Mouse (Mus musculus) gastrocnemius, postnatal 25 days (tissue): ENCODE data around the gene Wnt10a. TPM values are rescaled to one million over a fixed set of nuclear protein-coding genes. Genes with fewer than 3 reads are reported as not detected.
"Not testable (repeated sequence)": the region's sequence is repeated elsewhere in the genome, so short reads cannot be mapped to it uniquely, and the experiment has no call there.

ENCODE experiments used
- DNase-seq: peaks from one replicate; pipeline ENCODE4 v3.0.0; 2022
- total RNA-seq, 2 experiments: library from RNA; stranded (reverse); gene quantifications; 1 replicate in 1 of 2; 2 replicates in 1 of 2; pipeline ENCODE4 v1.2.3; 2021

The Wnt10a gene
- total RNA-seq, 2 experiments from 2014 or later, result not detected

- not testable (repeated sequence) for DNase-seq
Observed at GRCm38 (mm10) chr1:74815965-74816364, 24.6 kb downstream of the Wnt10a start.

DNA sequence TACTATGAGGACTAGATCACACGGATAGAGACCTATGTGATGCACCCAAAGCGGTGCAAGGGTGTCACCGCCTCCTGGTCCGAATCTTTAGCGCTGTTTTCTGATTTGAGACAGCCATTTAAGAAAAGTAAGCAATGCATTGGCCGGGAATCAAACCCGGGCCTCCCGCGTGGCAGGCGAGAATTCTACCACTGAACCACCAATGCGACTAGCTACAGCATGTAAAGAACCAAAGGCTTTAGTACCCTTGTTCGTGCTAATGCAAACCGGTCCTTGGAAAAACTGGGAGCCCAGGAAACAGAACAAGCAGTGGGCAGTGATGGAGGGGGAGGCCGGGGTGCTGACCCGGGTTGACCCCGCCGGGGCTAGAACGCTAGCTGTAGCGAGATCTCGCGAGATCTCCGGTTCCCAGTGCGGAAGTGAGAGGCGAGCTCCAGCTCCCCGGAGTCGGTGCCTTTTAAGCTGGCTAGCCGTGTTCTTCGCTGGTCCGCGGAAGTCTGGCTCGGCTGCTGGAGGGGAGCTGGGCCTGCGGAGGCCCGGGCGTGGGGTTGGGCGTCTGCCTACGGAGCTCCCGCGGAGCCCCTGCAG, 25.4 kb downstream of the Wnt10a start:
- peak; percentile 91 for DNase-seq

- no peak for DNase-seq
Observed at GRCm38 (mm10) chr1:74817219-74817618, 25.9 kb downstream of the Wnt10a start.

DNA sequence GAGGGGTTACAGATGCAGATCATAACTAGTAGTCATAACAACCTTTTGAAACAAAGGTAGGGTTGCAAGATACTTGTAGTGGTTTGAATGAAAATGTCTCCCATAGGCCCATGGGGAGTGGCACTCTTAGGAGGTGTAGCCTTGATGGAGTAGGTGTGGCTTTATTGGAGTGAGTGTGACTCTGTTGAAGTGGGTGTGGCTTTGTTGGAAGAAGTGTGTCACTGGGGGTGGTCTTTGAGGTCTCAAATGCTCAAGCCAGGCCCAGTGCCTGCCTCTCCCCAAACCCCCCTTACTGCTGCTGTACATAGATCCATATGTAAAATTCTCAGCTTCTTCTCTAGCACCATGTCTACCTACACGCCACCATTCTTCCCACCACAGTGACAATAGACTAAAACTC, 27.2 kb downstream of the Wnt10a start:
- no peak for DNase-seq

DNA sequence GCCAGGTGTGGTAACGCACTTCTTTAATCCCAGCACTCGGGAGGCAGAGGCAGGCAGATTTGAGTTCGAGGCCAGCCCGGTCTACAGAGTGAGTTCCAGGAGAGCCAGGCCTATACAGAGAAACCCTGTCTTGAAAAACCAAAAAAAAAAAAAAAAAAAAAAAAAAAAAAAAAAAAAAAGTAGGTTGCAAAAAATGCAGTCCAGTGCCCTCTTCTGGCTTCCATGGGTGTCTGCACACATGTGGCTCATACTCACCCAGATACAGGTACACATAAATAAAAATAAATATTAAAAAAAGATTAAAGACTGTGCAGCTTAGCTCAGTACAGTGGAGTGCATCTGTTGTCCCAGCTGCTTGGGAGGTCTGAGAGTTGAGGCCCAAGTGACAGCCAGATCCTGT, 32.3 kb downstream of the Wnt10a start:
- not testable (repeated sequence) for DNase-seq

- DNase-seq, result no peak
Observed at GRCm38 (mm10) chr1:74824518-74825302, 33.4 kb downstream of the Wnt10a start.

GRCm38 (mm10) chr1:74830061-74830460, 38.7 kb downstream of the Wnt10a start:
- no peak for DNase-seq

DNA sequence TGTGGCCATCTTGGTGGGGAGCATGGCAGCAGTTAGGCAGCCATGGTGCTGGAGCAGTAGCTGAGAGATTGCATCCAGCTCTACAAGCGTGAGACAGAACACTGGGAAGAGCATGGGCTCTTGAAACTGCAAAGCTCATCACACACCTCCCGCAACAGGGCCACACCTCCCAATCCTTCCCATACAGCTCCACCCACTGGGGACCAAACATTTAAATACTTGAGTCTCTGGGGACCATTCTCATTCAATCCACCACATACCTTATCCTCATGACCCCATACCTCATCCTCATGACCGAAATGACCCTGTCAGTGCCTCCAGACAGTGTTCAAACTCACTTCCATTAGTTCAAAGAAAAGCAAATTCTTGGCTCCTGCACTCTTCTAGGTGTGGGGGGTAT, 41.9 kb downstream of the Wnt10a start:
- DNase-seq, result no peak

- DNase-seq, result no peak
Observed at GRCm38 (mm10) chr1:74843090-74843489, 51.8 kb downstream of the Wnt10a start.

- no peak for DNase-seq
Observed at GRCm38 (mm10) chr1:74846341-74846740, 55.0 kb downstream of the Wnt10a start.

DNA sequence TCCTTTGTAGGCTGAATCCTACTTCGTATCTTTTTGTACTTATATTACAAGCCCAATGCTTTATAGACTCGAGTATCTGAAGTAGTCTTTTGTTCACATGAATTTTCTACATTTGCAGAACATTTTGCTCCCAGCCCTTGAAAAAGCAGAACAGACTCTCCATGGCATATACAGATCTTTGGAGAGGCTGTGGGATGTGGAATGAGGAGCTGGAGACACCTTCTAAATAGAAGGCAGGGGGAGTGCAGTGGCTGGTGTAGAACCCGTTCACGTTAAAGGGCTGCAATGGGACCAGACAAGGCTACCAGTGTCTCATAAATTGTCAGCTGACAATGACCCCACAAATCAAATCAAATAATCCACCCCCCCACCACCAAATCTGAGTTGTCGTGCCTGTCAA, 57.6 kb downstream of the Wnt10a start:
- no peak for DNase-seq

GRCm38 (mm10) chr1:74850251-74850650, 58.9 kb downstream of the Wnt10a start:
- no peak for DNase-seq

- no peak for DNase-seq
Observed at GRCm38 (mm10) chr1:74851001-74851775, 59.9 kb downstream of the Wnt10a start.

Other genes with a start within 250 kb of the Wnt10a start
- 10 to 100 TPM; 43.2 to 72.4 TPM for gene Plcd4, start 248.6 kb upstream of the Wnt10a start, total RNA-seq
- 1 to 10 TPM; 6.8 to 8.3 TPM for gene Usp37, start 247.2 kb upstream of the Wnt10a start, total RNA-seq
- gene Zfp142, start 203.3 kb upstream of the Wnt10a start, total RNA-seq, result 10 to 100 TPM in 1 of 2 experiments, 1 to 10 TPM in 1; 9.3 to 10.1 TPM
- 10 to 100 TPM; 18.6 to 21.0 TPM for gene Bcs1l, start 203.2 kb upstream of the Wnt10a start, total RNA-seq
- gene Rnf25, start 190.1 kb upstream of the Wnt10a start, total RNA-seq, result 10 to 100 TPM; 13.1 to 17.5 TPM
- gene Stk36, start 190.1 kb upstream of the Wnt10a start, total RNA-seq, result under 1 TPM; 0.84 to 0.96 TPM
- gene Ttll4, start 129.8 kb upstream of the Wnt10a start, total RNA-seq, result 10 to 100 TPM; 10.8 to 11.4 TPM
- 10 to 100 TPM; 32.4 to 36.4 TPM for gene Cyp27a1, start 77.9 kb upstream of the Wnt10a start, total RNA-seq
- gene Prkag3, start 42.3 kb upstream of the Wnt10a start, total RNA-seq, result 10 to 100 TPM; 54.4 to 93.4 TPM
- under 1 TPM; 0.46 TPM for gene Wnt6, start 19.6 kb upstream of the Wnt10a start, total RNA-seq
- gene Cdk5r2, start 63.4 kb downstream of the Wnt10a start, total RNA-seq, result not detected
- not detected for gene Fev, start 93.9 kb downstream of the Wnt10a start, total RNA-seq
- gene Cryba2, start 101.6 kb downstream of the Wnt10a start, total RNA-seq, result not detected
- gene Cfap65, start 144.1 kb downstream of the Wnt10a start, total RNA-seq, result not detected
- under 1 TPM in 1 of 2 experiments, not detected in 1; 0.15 TPM for gene Ihh, start 160.2 kb downstream of the Wnt10a start, total RNA-seq